Mouse (Mus musculus) liver, postnatal 0 days (tissue): ENCODE data around the gene Tnmd.

Source experiments
- CTCF ChIP-seq: sonication (generic); IDR thresholded peaks from 2 replicates; pipeline ENCODE4 v1.5.1; 2016; ENCODE audit warnings: antibody characterized with exemption, low read depth
- EP300 ChIP-seq: IDR thresholded peaks from 2 replicates; pipeline ENCODE4 v1.6.1; 2016; ENCODE audit warnings: antibody characterized with exemption, low read depth, mild to moderate bottlenecking

- TF ChIP-seq EP300 = no peak
- TF ChIP-seq CTCF = no peak
Measured at GRCm38 (mm10) chrX:133888111-133888510, 37.3 kb downstream of the Tnmd start.
